Mouse (Mus musculus): ENCODE results near the gene Zfyve26. TPM values are rescaled to one million over a fixed set of nuclear protein-coding genes. Genes with fewer than 3 reads are reported as not detected.

The Zfyve26 gene
- polyA plus RNA-seq, 1 experiment from 2014 or later = 17.2 TPM

Other genes starting within 250 kb of the Zfyve26 start
- gene Pigh, start 206.7 kb downstream of the Zfyve26 start, polyA plus RNA-seq (2014; fragmentation: Nextera tagmentation; extraction: Ambion mirVana) = 36.0 and 37.4 TPM in 2 replicates
- gene Arg2, start 165.5 kb downstream of the Zfyve26 start, polyA plus RNA-seq (2014; fragmentation: Nextera tagmentation; extraction: Ambion mirVana) = 0.94 and 1.4 TPM in 2 replicates
- gene Vti1b, start 123.6 kb downstream of the Zfyve26 start, polyA plus RNA-seq (2014; fragmentation: Nextera tagmentation; extraction: Ambion mirVana) = 83.6 and 85.1 TPM in 2 replicates
- 29.1 and 30.4 TPM in 2 replicates for gene Rdh11, start 104.0 kb downstream of the Zfyve26 start, polyA plus RNA-seq (2014; fragmentation: Nextera tagmentation; extraction: Ambion mirVana)
- gene Rdh12, start 87.4 kb downstream of the Zfyve26 start, polyA plus RNA-seq (2014; fragmentation: Nextera tagmentation; extraction: Ambion mirVana) = 5.0 and 5.6 TPM in 2 replicates
- gene Rad51b, start 978 bp upstream of the Zfyve26 start, polyA plus RNA-seq (2014; fragmentation: Nextera tagmentation; extraction: Ambion mirVana) = 8.4 and 10.3 TPM in 2 replicates

Measured in stomach, embryonic 14.5 days (tissue).